Mouse (Mus musculus) stomach, postnatal 0 days (tissue): ENCODE results near the gene Xpr1.

Source experiments
- CTCF ChIP-seq: IDR thresholded peaks from 2 replicates; pipeline ENCODE4 v1.5.1; 2016; ENCODE audit warnings: antibody characterized with exemption, low read depth, mild to moderate bottlenecking, moderate library complexity
- EP300 ChIP-seq: optimal IDR thresholded peaks from 2 replicates; pipeline ENCODE3; 2016; ENCODE audit warnings: antibody characterized with exemption

DNA sequence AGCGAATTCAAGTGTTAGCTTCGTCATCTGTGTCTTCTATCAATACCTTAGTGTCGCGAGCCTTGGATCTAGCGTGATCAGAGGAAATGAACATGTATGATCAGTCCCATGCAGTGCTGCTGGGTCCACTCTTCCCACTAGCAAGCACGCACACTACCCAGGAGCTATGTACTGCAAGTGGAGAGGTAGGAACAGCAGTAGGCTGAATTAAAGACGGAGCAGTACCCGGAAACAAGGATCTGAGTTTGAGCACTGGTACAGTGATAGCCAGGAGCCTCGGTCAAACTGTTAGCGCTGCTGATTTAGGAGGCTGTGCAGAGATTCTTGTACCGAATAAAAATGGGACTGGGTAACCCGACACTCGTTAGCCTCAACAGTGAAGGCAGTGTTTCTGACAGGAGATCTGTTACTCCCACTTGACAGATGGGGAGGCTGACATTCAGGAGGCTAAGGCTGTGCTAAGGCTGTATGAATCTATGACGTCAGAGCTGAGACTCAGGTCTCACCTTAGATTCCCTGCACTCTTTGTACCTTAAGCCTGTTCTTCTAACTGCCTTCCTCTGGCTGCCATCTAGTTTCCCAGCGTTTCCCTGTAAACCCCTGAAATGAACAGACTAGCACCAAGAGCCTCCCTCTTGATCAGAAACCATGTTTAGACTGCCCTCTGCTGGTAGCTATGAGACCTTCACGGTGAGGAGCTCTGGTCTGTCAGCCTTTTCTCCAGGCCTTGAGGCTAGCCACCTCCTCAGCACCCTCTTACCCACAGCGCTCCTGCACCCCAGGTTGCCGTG lies 136.0 kb downstream of the Xpr1 start:
- TF ChIP-seq CTCF (peak; percentile 93), EP300 (no peak)
